Mouse (Mus musculus): ENCODE measurements at regions not wholly inside any gene's neighbourhood (a gene's known extent, or its start where the extent isn't known, plus 50 kb on each side); places are given as distances from the start of the nearest gene placed in this dataset.

DNA sequence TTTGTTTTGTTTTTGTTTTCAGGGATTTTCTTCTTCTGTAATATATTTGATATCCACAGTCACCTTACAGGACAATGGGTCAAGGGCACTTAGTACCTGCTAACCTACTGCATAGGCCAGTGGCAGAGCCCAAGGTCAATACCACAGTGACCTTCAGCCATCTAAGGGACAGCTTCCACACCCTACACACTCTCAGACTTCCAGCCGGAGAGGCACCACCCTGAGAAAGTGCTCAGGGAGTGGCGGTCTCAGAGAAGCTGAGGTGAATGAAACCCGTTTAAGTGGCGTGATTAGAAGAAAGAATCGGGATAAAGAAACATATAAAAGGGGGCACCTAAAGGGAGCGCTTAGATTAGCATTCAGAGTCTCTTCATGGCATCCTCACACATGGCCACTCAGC, 60.2 kb upstream of the Ltbp1 start:
- no peak for TF ChIP-seq POLR2A (IDR thresholded peaks at IDR 0.05; ENCODE audit: low read depth, low read length)
- TF ChIP-seq CTCF (conservative IDR thresholded peaks at IDR 0.05; ENCODE audit: insufficient read depth, insufficient read length, low read depth, low read length), result no peak

Measured in kidney, adult 2 months (tissue).